Mouse (Mus musculus): ENCODE measurements around the gene Frmd4a. TPM values are rescaled to one million over a fixed set of nuclear protein-coding genes. Genes with fewer than 3 reads are reported as not detected.

Gene Frmd4a
- total and polyA plus RNA-seq, 2 experiments from 2014 or later, result 40.7 to 55.8 TPM

- no peaks in the 10 kb centered on the region for H3K9me3 ChIP-seq (ENCODE audit: low read length)
- no peaks in the 10 kb centered on the region for H3K36me3 ChIP-seq (ENCODE audit: insufficient read depth, low read length)
- DNase-seq (ENCODE audit: low spot score), result no peak
- no peak for TF ChIP-seq CTCF (IDR thresholded peaks at IDR 0.05; ENCODE audit: low read depth)
- H3K4me3 ChIP-seq (ENCODE audit: low read length), result no peak overlapping the region
- H3K27ac ChIP-seq, result no peak overlapping the region
- ATAC-seq, result 0 out of 2 replicates have a peak, but pooled peaks have one; percentile 25
- H3K9ac ChIP-seq (replicated peaks; ENCODE audit: low read length), result no peak overlapping the region
- no peak overlapping the region for H3K4me2 ChIP-seq (ENCODE audit: low read depth, low read length)
- WGBS, result 36% methylated on average over 2 of the region's 2 CpGs
- 0 out of 2 replicates have a peak, but pooled peaks cover 19% of the 10 kb centered on the region for H3K4me1 ChIP-seq (ENCODE audit: insufficient read depth, low read length)
- no peaks in the 10 kb centered on the region for H3K27me3 ChIP-seq (ENCODE audit: insufficient read depth, low read length)
Measured at GRCm38 (mm10) chr2:4461514-4461913, 444.0 kb downstream of the Frmd4a start.

- H3K9me3 ChIP-seq (ENCODE audit: low read length), result no peaks in the 10 kb centered on the region
- 0 out of 2 replicates have a peak, but pooled peaks cover 19% of the 10 kb centered on the region for H3K4me1 ChIP-seq (ENCODE audit: insufficient read depth, low read length)
- H3K9ac ChIP-seq (replicated peaks; ENCODE audit: low read length), result no peak overlapping the region
- DNase-seq (ENCODE audit: low spot score) (no peak), ATAC-seq (0 out of 2 replicates have a peak, but pooled peaks have one; percentile 33)
- no peak overlapping the region for H3K27ac ChIP-seq
- H3K4me3 ChIP-seq (ENCODE audit: low read length), result no peak overlapping the region
- H3K4me2 ChIP-seq (ENCODE audit: low read depth, low read length), result no peak overlapping the region
- no peaks in the 10 kb centered on the region for H3K27me3 ChIP-seq (ENCODE audit: insufficient read depth, low read length)
- TF ChIP-seq CTCF (IDR thresholded peaks at IDR 0.05; ENCODE audit: low read depth), result no peak
- WGBS, result 38% methylated on average over 11 of the region's 11 CpGs
- no peaks in the 10 kb centered on the region for H3K36me3 ChIP-seq (ENCODE audit: insufficient read depth, low read length)
Measured at GRCm38 (mm10) chr2:4462480-4462879, 445.0 kb downstream of the Frmd4a start.

DNA sequence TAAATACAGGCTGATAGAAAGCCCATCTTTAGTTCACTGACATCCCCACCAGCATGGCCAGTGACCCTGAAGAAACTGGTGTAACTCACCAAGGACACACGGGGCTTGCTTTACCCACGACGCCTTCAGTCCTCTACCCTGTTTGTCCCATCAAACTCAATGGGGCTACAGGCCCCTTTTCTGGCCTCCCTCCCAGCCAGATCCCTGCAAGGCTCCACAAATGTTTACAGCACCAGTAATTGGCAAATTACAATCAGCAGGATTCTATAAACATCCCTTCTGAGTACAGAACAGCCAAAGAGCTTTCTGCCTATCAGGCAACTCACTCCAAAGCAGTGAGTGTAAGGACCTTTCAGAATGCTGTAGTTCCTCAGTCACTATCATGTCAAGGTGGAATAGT lies 448.6 kb downstream of the Frmd4a start:
- WGBS, result 29% methylated on average over 3 of the region's 3 CpGs
- H3K27ac ChIP-seq, result no peak overlapping the region
- ATAC-seq (no peak), DNase-seq (ENCODE audit: low spot score) (no peak)
- no peak overlapping the region for H3K9ac ChIP-seq (replicated peaks; ENCODE audit: low read length)
- 0 out of 2 replicates have a peak, but pooled peaks cover 10% of the 10 kb centered on the region for H3K4me1 ChIP-seq (ENCODE audit: insufficient read depth, low read length)
- no peaks in the 10 kb centered on the region for H3K27me3 ChIP-seq (ENCODE audit: insufficient read depth, low read length)
- no peak overlapping the region for H3K4me3 ChIP-seq (ENCODE audit: low read length)
- no peak for TF ChIP-seq CTCF (IDR thresholded peaks at IDR 0.05; ENCODE audit: low read depth)
- H3K4me2 ChIP-seq (ENCODE audit: low read depth, low read length), result no peak overlapping the region
- no peaks in the 10 kb centered on the region for H3K36me3 ChIP-seq (ENCODE audit: insufficient read depth, low read length)
- no peaks in the 10 kb centered on the region for H3K9me3 ChIP-seq (ENCODE audit: low read length)

DNA sequence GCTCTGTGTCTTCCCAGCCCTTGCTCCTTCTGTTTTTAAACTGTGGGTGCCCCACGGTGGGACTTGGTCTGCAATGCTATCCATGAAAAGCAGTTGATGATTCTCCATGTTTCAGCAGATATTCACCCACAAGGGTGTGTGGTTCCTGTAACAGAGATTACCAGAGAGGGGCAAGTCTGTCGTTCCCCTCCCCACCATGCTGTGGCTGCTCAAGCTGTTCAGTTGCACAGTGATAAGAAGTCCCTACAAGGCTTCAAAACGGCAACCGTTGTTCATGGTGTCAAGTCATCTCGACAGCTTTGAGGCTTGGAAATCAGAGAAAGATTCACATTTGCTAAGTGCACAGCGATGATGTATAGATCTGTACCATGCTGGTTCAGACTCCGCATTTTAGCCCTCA lies 449.8 kb downstream of the Frmd4a start:
- Histone ChIP-seq H3K4me1 (ENCODE audit: insufficient read depth, low read length) (no peaks in the 10 kb centered on the region), H3K4me3 (ENCODE audit: low read length) (no peak overlapping the region), H3K9ac (replicated peaks; ENCODE audit: low read length) (no peak overlapping the region), H3K27me3 (ENCODE audit: insufficient read depth, low read length) (no peaks in the 10 kb centered on the region), H3K9me3 (ENCODE audit: low read length) (no peaks in the 10 kb centered on the region), H3K36me3 (ENCODE audit: insufficient read depth, low read length) (no peaks in the 10 kb centered on the region), H3K27ac (no peak overlapping the region), H3K4me2 (ENCODE audit: low read depth, low read length) (no peak overlapping the region)
- WGBS, result 90% methylated on average over 7 of the region's 7 CpGs
- DNase-seq (ENCODE audit: low spot score) (no peak), ATAC-seq (no peak)
- TF ChIP-seq CTCF (IDR thresholded peaks at IDR 0.05; ENCODE audit: low read depth), result no peak

GRCm38 (mm10) chr2:4472760-4473480 lies 455.4 kb downstream of the Frmd4a start:
- TF ChIP-seq CTCF (IDR thresholded peaks at IDR 0.05; ENCODE audit: low read depth), result no peak
- no peak overlapping the region for H3K27ac ChIP-seq
- WGBS, result 31% methylated on average over 7 of the region's 7 CpGs
- H3K4me2 ChIP-seq (ENCODE audit: low read depth, low read length), result no peak overlapping the region
- ATAC-seq (0 out of 2 replicates have a peak, but pooled peaks have one; percentile 59), DNase-seq (ENCODE audit: low spot score) (peak; percentile 57)
- H3K27me3 ChIP-seq (ENCODE audit: insufficient read depth, low read length), result no peaks in the 10 kb centered on the region
- no peaks in the 10 kb centered on the region for H3K9me3 ChIP-seq (ENCODE audit: low read length)
- peaks cover 11% of the 10 kb centered on the region; the same call in 1 of the 2 replicates for H3K4me1 ChIP-seq (ENCODE audit: insufficient read depth, low read length)
- H3K9ac ChIP-seq (replicated peaks; ENCODE audit: low read length), result no peak overlapping the region
- no peak overlapping the region for H3K4me3 ChIP-seq (ENCODE audit: low read length)
- peaks cover 4% of the 10 kb centered on the region; the same call in 1 of the 2 replicates for H3K36me3 ChIP-seq (ENCODE audit: insufficient read depth, low read length)

DNA sequence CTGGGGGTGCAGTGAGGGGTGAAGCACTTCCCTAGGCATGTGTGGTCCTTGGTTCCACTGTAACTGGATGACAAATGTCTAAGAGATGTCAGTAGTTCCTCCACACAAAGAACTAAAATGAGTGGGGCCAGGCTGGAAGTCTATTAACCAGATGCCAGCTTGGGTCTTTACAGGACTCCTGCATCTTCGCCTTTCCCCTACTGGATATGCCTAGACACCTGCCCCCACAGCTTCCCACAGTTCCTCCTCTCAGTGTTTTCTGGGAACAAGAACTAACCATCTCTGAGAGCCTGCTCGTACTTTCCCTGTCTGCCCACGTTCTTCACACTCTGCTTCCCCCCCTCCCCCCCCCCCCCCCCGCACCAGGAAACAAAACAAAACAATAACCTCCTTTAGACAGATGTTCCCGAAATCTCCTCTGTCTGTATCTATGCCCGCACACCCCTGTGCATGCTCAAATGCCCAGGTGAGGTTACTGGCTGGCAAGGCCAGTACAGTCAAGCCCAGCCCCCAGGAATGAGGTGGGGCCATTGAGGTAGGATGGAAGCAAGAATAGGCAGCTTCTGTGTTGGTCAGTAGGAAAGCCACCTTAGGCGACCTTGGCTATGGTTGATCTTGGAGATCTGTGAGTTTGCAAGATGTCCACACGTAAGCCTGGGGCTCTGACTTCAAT lies 456.5 kb downstream of the Frmd4a start:
- WGBS, result 55% methylated on average over 7 of the region's 8 CpGs
- Histone ChIP-seq H3K9me3 (ENCODE audit: low read length) (no peaks in the 10 kb centered on the region), H3K4me2 (ENCODE audit: low read depth, low read length) (no peak overlapping the region), H3K4me3 (ENCODE audit: low read length) (no peak overlapping the region), H3K27me3 (ENCODE audit: insufficient read depth, low read length) (no peaks in the 10 kb centered on the region), H3K27ac (no peak overlapping the region), H3K4me1 (ENCODE audit: insufficient read depth, low read length) (peaks cover 11% of the 10 kb centered on the region; the same call in 1 of the 2 replicates), H3K36me3 (ENCODE audit: insufficient read depth, low read length) (peaks cover 4% of the 10 kb centered on the region; the same call in 1 of the 2 replicates), H3K9ac (replicated peaks; ENCODE audit: low read length) (no peak overlapping the region)
- no peak for TF ChIP-seq CTCF (IDR thresholded peaks at IDR 0.05; ENCODE audit: low read depth)
- no peak for DNase-seq (ENCODE audit: low spot score)
- no peak for ATAC-seq

Measured in hindbrain, postnatal 0 days (tissue).